Mouse (Mus musculus): ENCODE measurements at regions not wholly inside any gene's neighbourhood (a gene's known extent, or its start where the extent isn't known, plus 50 kb on each side); places are given as distances from the start of the nearest gene placed in this dataset.

GRCm38 (mm10) chr2:134419581-134419980, 134.6 kb downstream of the Hao1 start:
- no peaks in the 10 kb centered on the region for H3K9me3 ChIP-seq
- H3K36me3 ChIP-seq: no peaks in the 10 kb centered on the region
- H3K4me1 ChIP-seq: no peaks in the 10 kb centered on the region
- H3K9ac ChIP-seq (replicated peaks): no peak overlapping the region
- no peaks in the 10 kb centered on the region for H3K27me3 ChIP-seq
- WGBS: 89% methylated on average over 2 of the region's 2 CpGs
- H3K27ac ChIP-seq (replicated peaks): no peak overlapping the region
- no peak overlapping the region for H3K4me3 ChIP-seq
- no peak for ATAC-seq (replicated peaks)
- H3K4me2 ChIP-seq (replicated peaks): no peak overlapping the region

GRCm38 (mm10) chr2:134399564-134399963, 154.6 kb downstream of the Hao1 start:
- 93% methylated on average over 3 of the region's 3 CpGs for WGBS
- Histone ChIP-seq H3K4me2 (replicated peaks) (no peak overlapping the region), H3K4me1 (no peaks in the 10 kb centered on the region), H3K4me3 (no peak overlapping the region), H3K9ac (replicated peaks) (no peak overlapping the region), H3K9me3 (no peaks in the 10 kb centered on the region), H3K27ac (replicated peaks) (no peak overlapping the region), H3K36me3 (no peaks in the 10 kb centered on the region), H3K27me3 (no peaks in the 10 kb centered on the region)
- ATAC-seq (replicated peaks): no peak

- no peaks in the 10 kb centered on the region for H3K36me3 ChIP-seq
- no peak for ATAC-seq (replicated peaks)
- H3K9ac ChIP-seq (replicated peaks): no peak overlapping the region
- no peak overlapping the region for H3K4me3 ChIP-seq
- no peaks in the 10 kb centered on the region for H3K4me1 ChIP-seq
- no peaks in the 10 kb centered on the region for H3K27me3 ChIP-seq
- 93% methylated on average over 3 of the region's 3 CpGs for WGBS
- H3K4me2 ChIP-seq (replicated peaks): no peak overlapping the region
- H3K27ac ChIP-seq (replicated peaks): no peak overlapping the region
- H3K9me3 ChIP-seq: no peaks in the 10 kb centered on the region
Measured at GRCm38 (mm10) chr2:134393421-134393820, 160.7 kb downstream of the Hao1 start.

GRCm38 (mm10) chr2:134375116-134375515, 179.1 kb downstream of the Hao1 start:
- Histone ChIP-seq H3K9ac (replicated peaks) (no peak overlapping the region), H3K4me3 (no peak overlapping the region), H3K27me3 (no peaks in the 10 kb centered on the region), H3K36me3 (no peaks in the 10 kb centered on the region), H3K4me2 (replicated peaks) (no peak overlapping the region), H3K4me1 (no peaks in the 10 kb centered on the region), H3K9me3 (no peaks in the 10 kb centered on the region), H3K27ac (replicated peaks) (no peak overlapping the region)
- 69% methylated on average over 2 of the region's 2 CpGs for WGBS
- ATAC-seq (replicated peaks): no peak

GRCm38 (mm10) chr2:134350894-134351501, 203.2 kb downstream of the Hao1 start:
- Histone ChIP-seq H3K4me1 (peaks cover 14% of the 10 kb centered on the region), H3K27ac (replicated peaks) (peak overlapping the region; percentile 70)

GRCm38 (mm10) chr2:134350442-134350841, 203.7 kb downstream of the Hao1 start:
- Histone ChIP-seq H3K27me3 (no peaks in the 10 kb centered on the region), H3K27ac (replicated peaks) (peak overlapping the region; percentile 70), H3K4me2 (replicated peaks) (no peak overlapping the region), H3K9me3 (no peaks in the 10 kb centered on the region), H3K4me1 (peaks cover 14% of the 10 kb centered on the region), H3K36me3 (no peaks in the 10 kb centered on the region), H3K9ac (replicated peaks) (no peak overlapping the region), H3K4me3 (no peak overlapping the region)
- WGBS: 11% methylated on average over 2 of the region's 2 CpGs
- ATAC-seq (replicated peaks): peak; percentile 77

More at GRCm38 (mm10) chr2:134350894-134351501, 203.2 kb downstream of the Hao1 start:
- H3K27me3 ChIP-seq: no peaks in the 10 kb centered on the region
- H3K9me3 ChIP-seq: no peaks in the 10 kb centered on the region
- H3K4me2 ChIP-seq (replicated peaks): no peak overlapping the region
- WGBS: 32% methylated on average over 8 of the region's 8 CpGs
- ATAC-seq (replicated peaks): peak; percentile 81
- no peaks in the 10 kb centered on the region for H3K36me3 ChIP-seq
- H3K9ac ChIP-seq (replicated peaks): no peak overlapping the region
- H3K4me3 ChIP-seq: no peak overlapping the region

- no peaks in the 10 kb centered on the region for H3K36me3 ChIP-seq
- no peaks in the 10 kb centered on the region for H3K27me3 ChIP-seq
- H3K4me1 ChIP-seq: no peaks in the 10 kb centered on the region
- H3K27ac ChIP-seq (replicated peaks): no peak overlapping the region
- no peak overlapping the region for H3K9ac ChIP-seq (replicated peaks)
- no peak overlapping the region for H3K4me2 ChIP-seq (replicated peaks)
- H3K9me3 ChIP-seq: no peaks in the 10 kb centered on the region
- ATAC-seq (replicated peaks): no peak
- 74% methylated on average over 6 of the region's 6 CpGs for WGBS
- H3K4me3 ChIP-seq: no peak overlapping the region
Measured at GRCm38 (mm10) chr2:134342515-134343140, 211.5 kb downstream of the Hao1 start.

GRCm38 (mm10) chr2:134308092-134308491, 246.1 kb downstream of the Hao1 start:
- no peaks in the 10 kb centered on the region for H3K27me3 ChIP-seq
- no peak overlapping the region for H3K4me2 ChIP-seq (replicated peaks)
- H3K27ac ChIP-seq (replicated peaks): no peak overlapping the region
- ATAC-seq (replicated peaks): no peak
- H3K4me1 ChIP-seq: no peaks in the 10 kb centered on the region
- 81% methylated on average over 3 of the region's 3 CpGs for WGBS
- no peak overlapping the region for H3K4me3 ChIP-seq
- no peak overlapping the region for H3K9ac ChIP-seq (replicated peaks)
- no peaks in the 10 kb centered on the region for H3K36me3 ChIP-seq
- H3K9me3 ChIP-seq: no peaks in the 10 kb centered on the region

GRCm38 (mm10) chr2:134290126-134290691, 264.0 kb downstream of the Hao1 start:
- no peaks in the 10 kb centered on the region for H3K9me3 ChIP-seq
- no peaks in the 10 kb centered on the region for H3K36me3 ChIP-seq
- no peak overlapping the region for H3K9ac ChIP-seq (replicated peaks)
- H3K4me2 ChIP-seq (replicated peaks): no peak overlapping the region
- 85% methylated on average over 2 of the region's 2 CpGs for WGBS
- H3K27me3 ChIP-seq: no peaks in the 10 kb centered on the region
- H3K4me3 ChIP-seq: no peak overlapping the region
- no peak for ATAC-seq (replicated peaks)
- no peaks in the 10 kb centered on the region for H3K4me1 ChIP-seq
- H3K27ac ChIP-seq (replicated peaks): no peak overlapping the region

GRCm38 (mm10) chr2:134275881-134276280, 278.3 kb downstream of the Hao1 start:
- H3K9me3 ChIP-seq: no peaks in the 10 kb centered on the region
- H3K4me2 ChIP-seq (replicated peaks): no peak overlapping the region
- H3K4me3 ChIP-seq: no peak overlapping the region
- no peaks in the 10 kb centered on the region for H3K27me3 ChIP-seq
- no peaks in the 10 kb centered on the region for H3K36me3 ChIP-seq
- H3K27ac ChIP-seq (replicated peaks): no peak overlapping the region
- no peak overlapping the region for H3K9ac ChIP-seq (replicated peaks)
- WGBS: 23% methylated on average over 3 of the region's 3 CpGs
- H3K4me1 ChIP-seq: no peaks in the 10 kb centered on the region
- ATAC-seq (replicated peaks): no peak

- Histone ChIP-seq H3K27ac (replicated peaks) (no peak overlapping the region), H3K9ac (replicated peaks) (no peak overlapping the region), H3K27me3 (no peaks in the 10 kb centered on the region), H3K4me3 (no peak overlapping the region), H3K4me2 (replicated peaks) (no peak overlapping the region), H3K4me1 (no peaks in the 10 kb centered on the region), H3K9me3 (no peaks in the 10 kb centered on the region), H3K36me3 (no peaks in the 10 kb centered on the region)
- no peak for ATAC-seq (replicated peaks)
- 45% methylated on average over 2 of the region's 2 CpGs for WGBS
Measured at GRCm38 (mm10) chr2:134268466-134268865, 285.7 kb downstream of the Hao1 start.
